Mouse (Mus musculus) neural tube, embryonic 12.5 days (tissue): ENCODE results near the gene Gm15448. TPM values are rescaled to one million over a fixed set of nuclear protein-coding genes. Genes with fewer than 3 reads are reported as not detected.
"Not testable (repeated sequence)": the region's sequence is repeated elsewhere in the genome, so short reads cannot be mapped to it uniquely, and the experiment has no call there.

ENCODE experiments used
- ATAC-seq: fragments of 200-750 bp; cut with Nextera tagmentation; 2 replicates; pipeline ENCODE4 v1.8.0; 2017; ENCODE audit warnings: low read depth, mild to moderate bottlenecking, moderate TSS enrichment, moderate library complexity; ENCODE audit not compliant: low FRiP score
- H3K27ac ChIP-seq: fragments of 300-500 bp; sonication (generic); 2 replicates; pipeline ENCODE4 v1.5.1; 2016
- H3K27me3 ChIP-seq: fragments of 300-500 bp; sonication (generic); replicated peaks from 2 replicates; pipeline ENCODE4 v1.6.1; 2016; ENCODE audit warnings: mild to moderate bottlenecking
- H3K36me3 ChIP-seq: fragments of 300-500 bp; sonication (generic); 2 replicates; pipeline ENCODE4 v1.6.1; 2016; ENCODE audit warnings: mild to moderate bottlenecking
- H3K4me1 ChIP-seq: fragments of 300-500 bp; sonication (generic); 2 replicates; pipeline ENCODE4 v1.6.1; 2016
- H3K4me2 ChIP-seq: fragments of 300-500 bp; sonication (generic); replicated peaks from 2 replicates; pipeline ENCODE4 v1.6.1; 2016; ENCODE audit warnings: mild to moderate bottlenecking
- H3K4me3 ChIP-seq: fragments of 300-500 bp; sonication (generic); 2 replicates; pipeline ENCODE4 v1.5.1; 2016
- H3K9ac ChIP-seq: fragments of 300-500 bp; sonication (generic); 2 replicates; pipeline ENCODE4 v1.6.1; 2016; ENCODE audit warnings: mild to moderate bottlenecking
- H3K9me3 ChIP-seq: fragments of 300-500 bp; sonication (generic); 2 replicates; pipeline ENCODE4 v1.6.1; 2016; ENCODE audit warnings: mild to moderate bottlenecking
- WGBS: fragments of 180-500 bp; shearing (Covaris S2); methylation state at CpG from one replicate; pipeline ENCODE4 v1.1.7; 2016; 5-methylcytosine and 5-hydroxymethylcytosine counted together
- polyA plus RNA-seq: library from polyadenylated mRNA; unstranded; fragments of >200 nt; fragmentation: Nextera tagmentation; extraction: Ambion mirVana; gene quantifications from 2 replicates; pipeline ENCODE4 v1.2.1, GENCODE M21; 2016

Gene Gm15448
- polyA plus RNA-seq = not detected in 2 replicates

DNA sequence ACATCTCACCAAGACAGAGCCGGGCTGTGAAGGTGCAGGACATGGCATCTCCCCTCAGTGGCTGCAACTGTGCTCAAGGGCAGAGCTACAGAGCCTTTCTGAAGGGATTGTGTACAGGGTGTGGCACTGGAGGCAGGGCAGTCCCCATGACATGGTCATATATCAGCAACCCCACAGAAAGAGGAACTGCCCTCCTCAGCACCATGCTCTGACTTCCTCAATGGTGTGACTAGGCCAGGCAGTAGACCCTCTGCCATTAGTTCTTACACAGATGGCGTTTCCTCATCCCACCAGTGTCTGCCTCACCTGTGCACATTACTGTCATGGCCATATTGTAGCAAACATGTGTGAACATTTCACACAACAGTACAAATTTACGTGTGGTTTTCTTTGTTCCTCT, at the start of gene Gm15448:
TSS of gene Gm15448 (minus strand) at position 89 of the 400 bp plus-strand sequence.
- not testable (repeated sequence) for H3K36me3 ChIP-seq, H3K27ac ChIP-seq, H3K4me2 ChIP-seq, H3K27me3 ChIP-seq, H3K4me3 ChIP-seq, ATAC-seq, H3K4me1 ChIP-seq, H3K9ac ChIP-seq, H3K9me3 ChIP-seq
- 88% methylated on average over 2 of the region's 3 CpGs for WGBS

DNA sequence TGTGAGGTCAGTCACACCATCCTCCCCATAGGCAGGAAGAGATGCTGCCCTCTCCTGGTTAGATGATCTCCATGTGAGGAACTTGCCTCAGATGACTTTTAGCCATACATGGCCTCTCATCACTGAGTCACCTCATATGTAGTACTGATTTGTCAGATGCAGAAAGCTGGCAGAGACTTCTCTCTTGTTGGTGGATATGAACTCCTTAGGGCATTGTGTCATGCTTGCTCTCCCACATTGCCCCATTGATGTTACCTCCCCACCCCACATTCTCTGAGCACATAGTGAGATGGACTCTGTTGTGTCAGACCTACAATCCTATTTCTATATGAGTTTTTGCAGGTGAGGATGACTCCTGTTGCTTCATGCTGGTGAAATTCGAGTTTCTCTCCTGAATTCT, 49.5 kb upstream of the Gm15448 start:
- not testable (repeated sequence) for H3K36me3 ChIP-seq, H3K9ac ChIP-seq, H3K9me3 ChIP-seq, H3K27ac ChIP-seq, H3K4me3 ChIP-seq, H3K4me2 ChIP-seq, H3K27me3 ChIP-seq, ATAC-seq, H3K4me1 ChIP-seq
- WGBS = no CpG with 5 or more reads among the region's 1 CpGs

DNA sequence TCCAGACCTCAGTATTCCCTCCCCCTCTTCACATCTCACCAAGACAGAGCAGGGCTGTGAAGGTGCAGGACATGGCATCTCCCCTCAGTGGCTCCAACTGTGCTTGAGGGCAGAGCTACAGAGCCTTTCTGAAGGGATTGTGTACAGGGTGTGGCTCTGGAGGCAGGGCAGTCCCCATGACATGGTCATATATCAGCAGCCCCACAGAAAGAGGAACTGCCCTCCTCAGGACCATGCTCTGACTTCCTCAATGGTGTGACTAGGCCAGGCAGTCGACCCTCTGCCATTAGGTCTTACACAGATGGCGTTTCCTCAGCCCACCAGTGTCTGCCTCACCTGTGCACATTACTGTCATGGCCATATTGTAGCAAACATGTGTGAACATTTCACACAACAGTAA, 19.5 kb upstream of the Gm15448 start, which contains the start of gene Pira2:
TSS of gene Pira2 (minus strand) at position 101 of the 400 bp plus-strand sequence.
- not testable (repeated sequence) for H3K27me3 ChIP-seq, H3K4me2 ChIP-seq, H3K4me1 ChIP-seq, H3K36me3 ChIP-seq, H3K4me3 ChIP-seq, H3K27ac ChIP-seq, H3K9me3 ChIP-seq, ATAC-seq, H3K9ac ChIP-seq
- WGBS = no CpG with 5 or more reads among the region's 2 CpGs

DNA sequence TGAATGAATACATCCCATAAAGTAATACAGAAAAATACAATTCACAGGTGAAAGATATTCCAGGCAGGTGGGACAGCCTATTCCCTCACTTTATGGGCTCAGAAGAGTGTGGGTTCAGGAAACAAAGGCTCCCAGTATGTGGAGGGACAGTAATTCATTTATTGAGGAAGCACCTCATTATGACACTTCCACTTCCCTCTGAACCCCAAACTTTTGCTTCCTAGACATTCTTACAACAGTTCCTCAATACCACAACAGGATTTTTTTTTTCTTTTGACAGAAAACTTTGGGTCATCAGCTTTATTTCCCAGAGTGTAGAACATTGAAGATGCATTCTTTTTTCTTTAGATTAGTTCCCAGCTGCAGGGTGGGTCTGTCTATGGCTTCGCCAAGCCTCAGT, 12.4 kb upstream of the Gm15448 start:
- H3K9me3 ChIP-seq, H3K36me3 ChIP-seq, H3K4me3 ChIP-seq, H3K27me3 ChIP-seq, H3K9ac ChIP-seq, ATAC-seq, H3K4me2 ChIP-seq, H3K4me1 ChIP-seq, H3K27ac ChIP-seq: not testable (repeated sequence)
- no CpG with 5 or more reads among the region's 1 CpGs for WGBS

DNA sequence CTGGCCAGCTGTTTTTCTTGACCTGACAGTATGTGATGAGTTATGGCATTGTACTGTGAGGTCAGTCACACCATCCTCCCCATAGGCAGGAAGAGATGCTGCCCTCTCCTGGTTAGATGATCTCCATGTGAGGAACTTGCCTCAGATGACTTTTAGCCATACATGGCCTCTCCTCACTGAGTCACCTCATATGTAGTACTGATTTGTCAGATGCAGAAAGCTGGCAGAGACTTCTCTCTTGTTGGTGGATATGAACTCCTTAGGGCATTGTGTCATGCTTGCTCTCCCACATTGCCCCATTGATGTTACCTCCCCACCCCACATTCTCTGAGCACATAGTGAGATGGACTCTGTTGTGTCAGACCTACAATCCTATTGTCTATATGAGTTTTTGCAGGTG, 5.1 kb upstream of the Gm15448 start:
- H3K4me3 ChIP-seq, H3K36me3 ChIP-seq, H3K4me1 ChIP-seq, H3K9ac ChIP-seq, H3K27me3 ChIP-seq, H3K9me3 ChIP-seq, ATAC-seq, H3K4me2 ChIP-seq, H3K27ac ChIP-seq: not testable (repeated sequence)

DNA sequence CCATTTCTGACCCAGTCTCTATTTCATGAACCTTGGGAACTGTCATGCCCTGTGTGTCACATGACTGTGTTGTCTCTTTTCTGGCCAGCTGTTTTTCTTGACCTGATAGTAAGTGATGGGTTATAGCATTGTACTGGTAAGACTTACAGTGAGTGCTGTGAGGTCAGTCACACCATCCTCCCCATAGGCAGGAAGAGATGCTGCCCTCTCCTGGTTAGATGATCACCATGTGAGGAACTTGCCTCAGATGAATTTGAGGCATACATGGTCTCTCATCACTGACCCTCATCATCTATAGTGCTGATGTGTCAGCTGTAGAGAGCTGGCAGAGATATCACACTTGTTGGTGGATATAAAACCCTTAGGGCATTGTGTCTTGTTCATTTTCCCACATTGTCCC, 13.6 kb downstream of the Gm15448 start:
- H3K4me2 ChIP-seq, H3K27me3 ChIP-seq, H3K9ac ChIP-seq, H3K4me3 ChIP-seq, H3K9me3 ChIP-seq, ATAC-seq, H3K27ac ChIP-seq, H3K4me1 ChIP-seq, H3K36me3 ChIP-seq: not testable (repeated sequence)

DNA sequence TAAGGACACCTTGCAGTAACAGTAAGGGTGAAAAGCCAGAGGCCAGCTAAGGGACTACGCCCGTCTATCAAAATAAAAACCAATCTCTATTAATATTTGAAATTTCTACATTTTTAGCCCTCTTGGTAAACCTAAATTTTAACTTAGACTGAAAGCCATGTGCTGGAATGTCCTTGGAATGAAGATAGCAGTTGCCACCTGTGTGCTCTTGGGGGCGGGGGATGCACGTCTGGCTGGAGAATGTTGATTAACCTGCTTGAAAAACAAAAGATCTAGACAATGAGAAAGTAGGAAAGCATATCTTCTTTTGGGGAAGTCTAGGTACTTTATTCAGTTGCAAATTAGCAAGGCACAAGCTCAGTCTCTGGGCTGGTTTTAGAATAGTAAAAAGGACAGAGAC, 22.6 kb downstream of the Gm15448 start:
- 89% methylated on average over 4 of the region's 4 CpGs for WGBS
- H3K9ac ChIP-seq, H3K4me2 ChIP-seq, H3K27ac ChIP-seq, H3K27me3 ChIP-seq, H3K4me3 ChIP-seq, H3K9me3 ChIP-seq, ATAC-seq, H3K36me3 ChIP-seq, H3K4me1 ChIP-seq: not testable (repeated sequence)

DNA sequence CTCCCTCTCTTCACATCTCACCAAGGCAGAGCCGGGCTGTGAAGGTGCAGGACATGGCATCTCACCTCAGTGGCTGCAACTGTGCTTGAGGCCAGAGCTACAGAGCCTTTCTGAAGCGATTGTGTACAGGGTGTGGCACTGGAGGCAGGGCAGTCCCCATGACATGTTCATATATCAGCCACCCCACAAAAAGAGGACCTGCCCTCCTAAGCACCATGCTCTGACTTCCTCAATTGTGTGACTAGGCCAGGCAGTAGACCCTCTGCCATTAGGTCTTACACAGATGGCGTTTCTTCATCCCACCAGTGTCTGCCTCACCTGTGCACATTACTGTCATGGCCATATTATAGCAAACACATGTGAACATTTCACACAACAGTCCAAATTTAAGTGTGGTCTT, 25.5 kb downstream of the Gm15448 start:
- H3K4me1 ChIP-seq, H3K4me2 ChIP-seq, H3K27ac ChIP-seq, H3K9ac ChIP-seq, ATAC-seq, H3K4me3 ChIP-seq, H3K36me3 ChIP-seq, H3K27me3 ChIP-seq, H3K9me3 ChIP-seq: not testable (repeated sequence)
- WGBS = 76% methylated on average over 3 of the region's 3 CpGs

DNA sequence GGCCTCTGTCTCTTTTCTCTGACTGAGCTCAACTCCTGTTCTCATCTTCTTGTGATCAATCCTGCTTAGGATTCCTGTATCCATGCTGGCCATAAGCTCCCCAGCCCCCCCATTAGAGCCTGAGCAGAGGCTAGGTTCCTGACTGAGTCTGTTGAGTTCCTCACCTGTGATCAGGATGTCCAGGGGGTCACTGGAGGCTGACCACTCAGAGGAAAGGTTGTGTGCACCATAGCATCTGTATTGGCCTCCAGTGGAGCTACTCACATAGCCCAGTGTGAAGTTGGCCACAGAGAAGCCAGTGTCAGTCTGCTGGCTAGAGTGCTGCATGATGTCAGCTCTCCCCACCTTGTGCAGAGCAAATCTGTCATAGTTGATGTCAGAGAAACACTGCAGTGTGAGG, 29.2 kb downstream of the Gm15448 start:
- not testable (repeated sequence) for ATAC-seq, H3K4me2 ChIP-seq, H3K4me3 ChIP-seq, H3K27ac ChIP-seq, H3K9me3 ChIP-seq, H3K36me3 ChIP-seq, H3K27me3 ChIP-seq, H3K9ac ChIP-seq, H3K4me1 ChIP-seq

Other genes starting within 250 kb of the Gm15448 start
- 0.24 and 0.29 TPM in 2 replicates for gene Oscar, start 209.5 kb downstream of the Gm15448 start, polyA plus RNA-seq
- gene Ndufa3, start 208.3 kb downstream of the Gm15448 start, polyA plus RNA-seq = 368 and 375 TPM in 2 replicates
- gene Tfpt, start 195.8 kb downstream of the Gm15448 start, polyA plus RNA-seq = 39.3 and 39.7 TPM in 2 replicates
- 126 TPM in 2 replicates for gene Prpf31, start 195.7 kb downstream of the Gm15448 start, polyA plus RNA-seq
- gene Cnot3, start 180.4 kb downstream of the Gm15448 start, polyA plus RNA-seq = 58.2 and 58.3 TPM in 2 replicates
- 23.4 and 25.7 TPM in 2 replicates for gene Leng1, start 159.8 kb downstream of the Gm15448 start, polyA plus RNA-seq
- 3.2 and 4.0 TPM in 2 replicates for gene Tmc4, start 148.1 kb downstream of the Gm15448 start, polyA plus RNA-seq
- 225 and 226 TPM in 2 replicates for gene Tsen34, start 132.8 kb downstream of the Gm15448 start, polyA plus RNA-seq
- gene Mboat7, start 132.2 kb downstream of the Gm15448 start, polyA plus RNA-seq = 44.3 and 47.5 TPM in 2 replicates
- 989 and 1,067 TPM in 2 replicates for gene Rps9, start 121.7 kb downstream of the Gm15448 start, polyA plus RNA-seq
- 0.18 and 0.20 TPM in 2 replicates for gene Pirb, start 105.3 kb downstream of the Gm15448 start, polyA plus RNA-seq
- gene Pira2, start 19.4 kb upstream of the Gm15448 start, polyA plus RNA-seq = not detected in 2 replicates
- gene Gm14548, start 72.4 kb upstream of the Gm15448 start, polyA plus RNA-seq = 0.17 TPM in 1 of 2 replicates, not detected in the other
- gene Lilra6, start 89.8 kb upstream of the Gm15448 start, polyA plus RNA-seq = not detected in 2 replicates
- 2.5 and 3.1 TPM in 2 replicates for gene Lair1, start 237.5 kb upstream of the Gm15448 start, polyA plus RNA-seq